Mouse (Mus musculus): ENCODE data around the gene Endou. TPM values are rescaled to one million over a fixed set of nuclear protein-coding genes. Genes with fewer than 3 reads are reported as not detected.

The Endou gene
- polyA plus RNA-seq (2015; fragmentation: Nextera tagmentation; extraction: Ambion mirVana): 0.15 and 3.5 TPM in 2 replicates

- H3K36me3 ChIP-seq: no peaks in the 10 kb centered on the region
- no peaks in the 10 kb centered on the region for H3K9me3 ChIP-seq (replicated peaks)
- 0 out of 2 replicates have a peak, but pooled peaks cover 4% of the 10 kb centered on the region for H3K4me1 ChIP-seq
- no peak within 1 kb of the TSS for H3K4me3 ChIP-seq (replicated peaks)
- no peak within 1 kb of the TSS for H3K9ac ChIP-seq (replicated peaks)
- WGBS: 90% methylated on average over 8 of the region's 8 CpGs
- no peaks in the 10 kb centered on the region for H3K27me3 ChIP-seq (replicated peaks)
- no peak within 1 kb of the TSS for H3K4me2 ChIP-seq
- H3K27ac ChIP-seq (replicated peaks): no peak within 1 kb of the TSS
- ATAC-seq (ENCODE audit: low FRiP score): no peak
Measured at GRCm38 (mm10) chr15:97731111-97731510, at the start of gene Endou. Gene Endou, minus strand, starts transcription at chr15:97731339.

DNA sequence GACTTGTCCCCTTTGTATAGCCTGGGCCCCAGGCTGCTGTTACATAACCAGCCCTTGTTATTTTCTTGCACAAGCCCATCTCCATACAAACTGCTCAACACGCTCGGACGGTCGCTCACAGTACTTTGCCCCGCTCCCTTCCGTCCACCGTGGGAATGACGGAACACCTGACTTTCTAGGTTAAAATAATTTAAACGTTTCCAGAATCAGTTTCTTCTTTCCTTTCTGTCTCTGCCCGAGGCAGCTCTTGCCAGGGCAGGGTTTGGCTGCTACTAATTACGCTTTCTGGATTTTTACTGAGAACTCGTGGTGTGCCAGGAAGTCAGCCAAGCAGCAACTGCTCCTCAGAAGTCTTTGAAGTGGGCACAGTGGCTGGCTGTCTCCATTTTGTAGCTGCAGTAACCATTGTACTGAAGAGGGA lies 49.5 kb upstream of the Endou start:
- WGBS: 70% methylated on average over 12 of the region's 12 CpGs
- Histone ChIP-seq H3K4me1 (peaks cover 31% of the 10 kb centered on the region), H3K9ac (replicated peaks) (no peak overlapping the region), H3K4me2 (no peak overlapping the region), H3K4me3 (replicated peaks) (no peak overlapping the region), H3K27ac (replicated peaks) (0 out of 2 replicates have a peak overlapping the region, but pooled peaks have one; percentile 23), H3K9me3 (replicated peaks) (no peaks in the 10 kb centered on the region), H3K27me3 (replicated peaks) (peaks cover 11% of the 10 kb centered on the region), H3K36me3 (no peaks in the 10 kb centered on the region)
- ATAC-seq (ENCODE audit: low FRiP score): no peak

GRCm38 (mm10) chr15:97779576-97779975 lies 48.4 kb upstream of the Endou start:
- no peak overlapping the region for H3K4me3 ChIP-seq (replicated peaks)
- ATAC-seq (ENCODE audit: low FRiP score): no peak
- WGBS: 90% methylated on average over 1 of the region's 1 CpGs

DNA sequence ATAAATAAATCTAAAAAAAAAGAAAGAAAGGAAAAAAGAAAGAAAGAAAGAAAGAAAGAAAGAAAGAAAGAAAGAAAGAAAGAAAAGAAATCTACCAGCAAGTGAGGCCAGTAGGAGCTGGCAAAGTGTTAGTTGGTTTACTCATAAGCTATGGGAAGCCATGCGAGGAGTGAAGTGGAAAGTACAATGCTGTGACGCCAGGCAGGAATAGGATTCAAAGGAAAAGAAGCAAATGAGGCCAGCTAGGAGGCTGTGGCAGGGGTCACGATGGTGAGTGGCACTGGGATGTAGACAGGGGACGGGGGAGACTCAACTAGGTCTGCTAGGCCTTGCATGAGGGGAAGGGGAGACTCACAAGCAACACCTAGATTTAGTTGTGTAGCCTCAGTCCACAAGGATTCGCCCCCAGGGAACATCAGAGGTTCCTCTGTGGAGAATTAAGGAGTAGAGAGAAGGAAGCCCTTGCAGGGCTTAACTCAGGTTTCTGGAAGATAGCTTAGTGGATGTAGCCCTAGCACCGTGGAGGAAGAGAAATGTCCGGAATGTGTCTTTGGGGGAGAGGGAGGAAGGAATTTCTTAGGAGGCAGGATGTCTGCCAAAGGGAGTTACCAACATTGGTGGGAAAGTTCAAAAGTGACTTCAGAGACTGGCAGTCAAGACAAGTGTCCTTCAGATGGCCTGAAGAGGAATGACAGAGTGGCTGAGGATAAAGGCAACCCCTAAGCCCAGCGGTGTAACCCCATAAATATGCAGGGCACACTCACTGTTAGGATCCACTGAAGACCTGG lies 47.4 kb upstream of the Endou start, which contains the start of gene Slc48a1:
Slc48a1 (plus strand) TSS at position 210 of the 788 bp plus-strand sequence.
- H3K4me1 ChIP-seq: peaks cover 24% of the 10 kb centered on the region
- 89% methylated on average over 8 of the region's 8 CpGs for WGBS

More at GRCm38 (mm10) chr15:97779576-97779975, 48.4 kb upstream of the Endou start:
- no peak overlapping the region for H3K27ac ChIP-seq (replicated peaks)
- H3K4me2 ChIP-seq: no peak overlapping the region
- H3K9me3 ChIP-seq (replicated peaks): no peaks in the 10 kb centered on the region
- H3K4me1 ChIP-seq: peaks cover 22% of the 10 kb centered on the region
- H3K36me3 ChIP-seq: no peaks in the 10 kb centered on the region
- H3K9ac ChIP-seq (replicated peaks): no peak overlapping the region
- H3K27me3 ChIP-seq (replicated peaks): peaks cover 14% of the 10 kb centered on the region

GRCm38 (mm10) chr15:97776919-97777318 lies 45.8 kb upstream of the Endou start:
- no peak for ATAC-seq (ENCODE audit: low FRiP score)
- 77% methylated on average over 6 of the region's 6 CpGs for WGBS
- H3K9ac ChIP-seq (replicated peaks): no peak overlapping the region
- H3K4me3 ChIP-seq (replicated peaks): no peak overlapping the region
- 0 out of 2 replicates have a peak, but pooled peaks cover 4% of the 10 kb centered on the region for H3K27me3 ChIP-seq (replicated peaks)
- H3K27ac ChIP-seq (replicated peaks): no peak overlapping the region
- H3K4me1 ChIP-seq: peaks cover 21% of the 10 kb centered on the region
- H3K36me3 ChIP-seq: no peaks in the 10 kb centered on the region
- H3K9me3 ChIP-seq (replicated peaks): no peaks in the 10 kb centered on the region
- no peak overlapping the region for H3K4me2 ChIP-seq

More for the DNA sequence above, 47.4 kb upstream of the Endou start, which contains the start of gene Slc48a1:
- Histone ChIP-seq H3K9me3 (replicated peaks) (no peaks in the 10 kb centered on the region), H3K27me3 (replicated peaks) (peaks cover 14% of the 10 kb centered on the region), H3K4me3 (replicated peaks) (no peak within 1 kb of the TSS), H3K27ac (replicated peaks) (no peak within 1 kb of the TSS), H3K4me2 (no peak within 1 kb of the TSS), H3K36me3 (no peaks in the 10 kb centered on the region), H3K9ac (replicated peaks) (no peak within 1 kb of the TSS)
- no peak for ATAC-seq (ENCODE audit: low FRiP score)

- Histone ChIP-seq H3K27me3 (replicated peaks) (0 out of 2 replicates have a peak, but pooled peaks cover 4% of the 10 kb centered on the region), H3K4me2 (no peak overlapping the region), H3K9ac (replicated peaks) (no peak overlapping the region), H3K36me3 (no peaks in the 10 kb centered on the region), H3K9me3 (replicated peaks) (no peaks in the 10 kb centered on the region), H3K4me1 (peaks cover 17% of the 10 kb centered on the region), H3K4me3 (replicated peaks) (no peak overlapping the region), H3K27ac (replicated peaks) (no peak overlapping the region)
- WGBS: 11% methylated on average over 8 of the region's 8 CpGs
- ATAC-seq (ENCODE audit: low FRiP score): no peak
Measured at GRCm38 (mm10) chr15:97776514-97776913, 45.4 kb upstream of the Endou start.

- WGBS: 72% methylated on average over 5 of the region's 5 CpGs
- ATAC-seq (ENCODE audit: low FRiP score): no peak
- H3K4me3 ChIP-seq (replicated peaks): no peak overlapping the region
Measured at GRCm38 (mm10) chr15:97773961-97774370, 42.8 kb upstream of the Endou start.

DNA sequence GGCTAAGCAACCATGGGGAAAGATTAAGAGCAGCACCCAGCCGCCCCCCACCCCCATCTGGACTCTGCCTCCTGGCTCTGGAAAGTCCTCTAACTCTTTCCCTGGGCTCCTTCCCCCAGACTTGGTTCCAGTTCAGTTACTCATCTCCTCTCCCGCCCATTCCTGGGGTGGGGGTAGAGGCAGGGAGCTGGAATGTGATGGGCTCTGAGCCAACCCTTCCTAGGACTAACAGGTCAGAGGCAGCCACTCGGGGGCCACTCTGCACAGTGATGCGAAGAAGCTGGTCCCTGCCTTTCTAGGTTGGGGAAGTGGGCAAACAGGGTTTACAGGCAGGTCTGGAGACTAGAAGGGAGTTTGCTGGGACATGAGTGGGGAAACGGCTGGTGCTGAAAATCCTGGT lies 42.0 kb upstream of the Endou start:
- H3K9ac ChIP-seq (replicated peaks): no peak overlapping the region
- no peak for ATAC-seq (ENCODE audit: low FRiP score)
- H3K36me3 ChIP-seq: no peaks in the 10 kb centered on the region
- 47% methylated on average over 5 of the region's 5 CpGs for WGBS
- H3K4me2 ChIP-seq: no peak overlapping the region
- H3K4me1 ChIP-seq: peaks cover 17% of the 10 kb centered on the region
- no peaks in the 10 kb centered on the region for H3K9me3 ChIP-seq (replicated peaks)
- 0 out of 2 replicates have a peak overlapping the region, but pooled peaks have one; percentile 56 for H3K27ac ChIP-seq (replicated peaks)
- peaks cover 15% of the 10 kb centered on the region for H3K27me3 ChIP-seq (replicated peaks)
- no peak overlapping the region for H3K4me3 ChIP-seq (replicated peaks)

More at GRCm38 (mm10) chr15:97773961-97774370, 42.8 kb upstream of the Endou start:
- Histone ChIP-seq H3K9me3 (replicated peaks) (no peaks in the 10 kb centered on the region), H3K27ac (replicated peaks) (peak overlapping the region; percentile 56; the same call in 1 of the 2 replicates), H3K4me2 (no peak overlapping the region), H3K9ac (replicated peaks) (no peak overlapping the region), H3K27me3 (replicated peaks) (peaks cover 15% of the 10 kb centered on the region), H3K4me1 (peaks cover 9% of the 10 kb centered on the region), H3K36me3 (no peaks in the 10 kb centered on the region)

- peaks cover 14% of the 10 kb centered on the region for H3K27me3 ChIP-seq (replicated peaks)
- no peak overlapping the region for H3K4me2 ChIP-seq
- no peak for ATAC-seq (ENCODE audit: low FRiP score)
- WGBS: 85% methylated on average over 8 of the region's 8 CpGs
- no peaks in the 10 kb centered on the region for H3K9me3 ChIP-seq (replicated peaks)
- H3K9ac ChIP-seq (replicated peaks): no peak overlapping the region
- peaks cover 38% of the 10 kb centered on the region for H3K4me1 ChIP-seq
- no peak overlapping the region for H3K4me3 ChIP-seq (replicated peaks)
- no peaks in the 10 kb centered on the region for H3K36me3 ChIP-seq
- H3K27ac ChIP-seq (replicated peaks): no peak overlapping the region
Measured at GRCm38 (mm10) chr15:97770280-97770679, 39.1 kb upstream of the Endou start.

GRCm38 (mm10) chr15:97768192-97768591 lies 37.1 kb upstream of the Endou start:
- H3K36me3 ChIP-seq: no peaks in the 10 kb centered on the region
- H3K27ac ChIP-seq (replicated peaks): peak overlapping the region; percentile 72; the same call in 1 of the 2 replicates
- no peak for ATAC-seq (ENCODE audit: low FRiP score)
- peak overlapping the region; percentile 90 for H3K4me2 ChIP-seq
- under 1% methylated on average over 18 of the region's 18 CpGs for WGBS
- H3K9me3 ChIP-seq (replicated peaks): no peaks in the 10 kb centered on the region
- H3K4me1 ChIP-seq: peaks cover 48% of the 10 kb centered on the region
- H3K9ac ChIP-seq (replicated peaks): peak overlapping the region; percentile 46
- H3K27me3 ChIP-seq (replicated peaks): peaks cover 11% of the 10 kb centered on the region
- H3K4me3 ChIP-seq (replicated peaks): peak overlapping the region; percentile 46

GRCm38 (mm10) chr15:97767280-97768186 lies 36.4 kb upstream of the Endou start, which contains the start of gene Rapgef3:
Gene Rapgef3, minus strand, starts transcription at chr15:97767972.
- H3K4me3 ChIP-seq (replicated peaks): peak within 1 kb of the TSS; percentile 46
- H3K36me3 ChIP-seq: no peaks in the 10 kb centered on the region
- H3K4me2 ChIP-seq: peak within 1 kb of the TSS; percentile 90
- H3K9ac ChIP-seq (replicated peaks): peak within 1 kb of the TSS; percentile 46
- peak within 1 kb of the TSS; percentile 72 for H3K27ac ChIP-seq (replicated peaks)
- WGBS: under 1% methylated on average over 44 of the region's 44 CpGs
- no peaks in the 10 kb centered on the region for H3K9me3 ChIP-seq (replicated peaks)
- peak; percentile 80 for ATAC-seq (ENCODE audit: low FRiP score)
- peaks cover 11% of the 10 kb centered on the region for H3K27me3 ChIP-seq (replicated peaks)
- peaks cover 45% of the 10 kb centered on the region for H3K4me1 ChIP-seq
